Mouse (Mus musculus) frontal cortex, adult 2 months (tissue): ENCODE results near the gene Endod1. TPM values are rescaled to one million over a fixed set of nuclear protein-coding genes. Genes with fewer than 3 reads are reported as not detected.
"Not testable (repeated sequence)": the region's sequence is repeated elsewhere in the genome, so short reads cannot be mapped to it uniquely, and the experiment has no call there.

Experiments
- DNase-seq, 2 experiments: peaks; one replicate each; pipeline ENCODE4 v3.0.0; 2022; ENCODE audit warnings: low spot score in 1 of 2; ENCODE audit errors: extremely low spot score in 1 of 2
- polyA plus RNA-seq: library from polyadenylated mRNA; depleted of rRNA; stranded (reverse); fragments of >200 nt; gene quantifications from 2 replicates; pipeline ENCODE4 v1.2.3, GENCODE M21; 2012

The Endod1 gene
- polyA plus RNA-seq, 1 experiment = 39.5 TPM

DNA sequence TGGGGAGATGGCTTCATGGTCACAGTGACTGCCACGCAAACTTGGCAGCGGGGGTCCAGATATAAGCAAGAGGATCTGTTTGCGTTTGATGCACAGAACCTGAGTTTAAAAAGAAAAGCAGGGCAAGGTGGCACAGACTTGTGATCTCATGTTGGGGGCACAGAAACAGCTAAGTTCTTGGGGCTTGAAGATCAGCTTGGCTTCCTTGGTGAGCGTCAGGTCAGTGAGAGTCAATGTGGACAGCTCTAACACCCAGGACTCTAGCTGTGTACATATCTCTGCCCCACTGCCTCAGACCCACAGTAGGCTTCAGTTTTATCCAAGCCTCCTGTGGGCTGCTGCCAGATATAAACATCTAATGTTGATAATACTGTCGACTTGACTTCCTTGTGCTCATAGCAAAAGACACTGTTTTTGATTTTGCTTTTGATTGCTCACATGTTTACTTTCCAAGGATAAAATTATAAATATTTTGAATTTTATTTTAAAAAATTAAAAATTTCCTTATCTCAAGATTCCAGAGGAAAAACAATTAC lies 1.0 kb upstream of the Endod1 start:
- DNase-seq = no peak

DNA sequence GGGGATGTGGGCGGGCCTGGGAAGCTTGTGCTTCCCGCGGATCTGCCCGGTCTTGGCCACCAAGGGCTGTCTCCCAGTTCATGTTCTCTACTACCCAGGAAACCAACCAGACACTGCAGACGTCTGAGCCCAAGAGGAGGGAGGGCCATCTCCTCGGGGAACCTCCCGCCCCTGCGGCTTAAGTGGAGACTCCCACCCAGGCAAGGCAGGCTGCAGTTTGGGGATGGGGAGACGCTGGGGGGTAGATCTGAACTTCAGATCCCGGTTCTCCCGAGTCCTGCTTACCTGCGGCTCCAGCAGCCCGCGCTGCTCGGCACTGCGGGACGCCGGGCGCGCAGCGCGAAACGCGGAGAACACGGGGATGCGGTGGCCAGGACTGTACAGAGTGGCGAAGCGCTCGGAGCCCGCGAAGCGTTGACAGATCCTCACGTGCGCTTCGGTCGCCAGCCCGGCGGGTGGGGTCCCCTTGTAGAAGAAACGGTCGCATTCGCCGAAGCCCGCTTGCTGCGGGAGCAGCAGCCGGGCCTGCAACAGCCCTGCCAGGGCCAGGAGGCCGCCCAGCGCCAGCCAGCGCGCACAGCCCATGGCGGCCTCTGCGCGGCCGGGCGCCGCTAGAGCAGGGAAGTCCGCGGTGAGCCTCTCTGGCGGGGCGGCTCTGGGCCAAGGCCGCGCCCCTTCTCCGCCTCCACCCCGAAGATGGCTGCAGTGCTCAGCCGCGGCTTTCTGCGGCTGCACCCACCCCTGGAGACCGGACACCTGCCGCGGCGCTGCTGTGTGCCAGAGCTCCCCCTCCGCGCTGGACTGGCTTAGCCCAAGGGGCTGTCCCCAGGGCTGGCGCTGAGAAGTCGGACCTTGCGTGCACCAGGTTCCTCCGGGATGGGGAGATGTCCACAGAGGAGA lies 671 bp downstream of the Endod1 start:
- DNase-seq = peak; percentile 59 to 81

DNA sequence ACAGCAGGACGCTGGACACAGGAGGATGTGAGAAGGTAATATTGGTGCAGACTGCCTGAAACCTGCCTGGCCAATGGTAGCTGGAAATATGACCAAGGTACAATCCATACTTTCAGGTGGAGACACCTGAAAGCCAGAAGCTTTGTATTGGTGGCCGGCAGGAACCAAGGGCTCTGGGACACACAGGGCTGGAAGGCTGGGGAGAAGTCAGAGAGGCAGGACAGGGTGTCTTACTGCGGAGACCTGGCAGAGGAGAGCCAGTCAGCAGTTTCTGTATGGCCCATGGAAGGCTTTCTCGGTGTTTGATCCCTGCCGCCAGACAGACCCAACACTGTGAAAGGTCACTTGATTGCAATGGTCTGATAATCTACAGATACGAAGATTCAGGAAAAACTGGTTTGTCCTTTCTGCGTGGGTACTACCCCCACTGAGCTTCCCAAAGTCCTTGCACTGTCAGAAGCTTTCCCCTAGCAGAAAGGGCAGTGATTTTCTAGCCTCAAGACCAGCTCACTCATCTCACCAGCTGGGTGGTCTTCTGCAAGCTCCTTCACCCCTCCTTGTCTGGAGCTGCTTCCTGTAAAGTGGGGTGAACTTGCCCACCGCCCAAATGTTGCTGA lies 1.4 kb downstream of the Endod1 start:
- DNase-seq = no peak

DNA sequence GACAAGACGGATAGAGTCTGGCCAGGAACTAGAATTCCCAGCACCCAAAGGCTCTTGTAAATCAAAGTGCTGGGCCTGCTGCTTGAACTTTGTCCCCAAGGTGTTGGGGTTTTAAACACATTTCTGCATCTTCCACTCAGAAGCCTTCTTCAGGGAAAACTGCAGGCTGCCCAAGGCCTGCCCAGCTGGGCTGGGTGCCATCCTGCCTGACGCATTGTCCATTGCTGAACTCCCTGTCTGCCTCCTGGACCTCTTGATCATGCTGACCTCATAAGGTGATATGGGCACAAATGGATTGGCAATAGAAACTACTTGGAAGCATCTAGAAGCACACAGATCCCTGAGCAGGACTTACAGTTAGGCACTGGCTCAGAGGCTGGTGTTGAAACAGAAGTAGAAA lies 3.2 kb downstream of the Endod1 start:
- no peak for DNase-seq

GRCm38 (mm10) chr9:14376149-14376548 lies 5.2 kb downstream of the Endod1 start:
- DNase-seq = peak in 1 of 2 experiments; percentile 22

DNA sequence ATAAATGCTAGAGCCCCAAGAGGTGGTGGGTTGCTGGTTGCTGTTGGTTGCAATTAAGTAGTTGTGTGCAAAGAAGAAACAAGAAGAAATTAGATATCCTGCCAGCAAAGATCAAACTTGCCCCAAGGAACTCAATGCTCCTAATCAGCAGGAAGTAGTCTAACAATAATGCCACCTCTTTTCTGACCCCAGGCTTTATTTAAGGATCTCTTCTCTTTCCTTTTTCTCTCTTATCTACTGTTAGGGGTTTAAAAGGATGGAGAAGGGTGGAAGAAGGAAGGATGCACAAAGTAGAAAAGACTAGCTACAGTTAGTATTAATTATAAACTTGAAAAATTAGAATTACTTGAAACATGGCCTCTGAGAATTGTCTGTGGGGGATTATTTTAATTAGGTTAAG lies 8.9 kb downstream of the Endod1 start:
- no peak for DNase-seq

DNA sequence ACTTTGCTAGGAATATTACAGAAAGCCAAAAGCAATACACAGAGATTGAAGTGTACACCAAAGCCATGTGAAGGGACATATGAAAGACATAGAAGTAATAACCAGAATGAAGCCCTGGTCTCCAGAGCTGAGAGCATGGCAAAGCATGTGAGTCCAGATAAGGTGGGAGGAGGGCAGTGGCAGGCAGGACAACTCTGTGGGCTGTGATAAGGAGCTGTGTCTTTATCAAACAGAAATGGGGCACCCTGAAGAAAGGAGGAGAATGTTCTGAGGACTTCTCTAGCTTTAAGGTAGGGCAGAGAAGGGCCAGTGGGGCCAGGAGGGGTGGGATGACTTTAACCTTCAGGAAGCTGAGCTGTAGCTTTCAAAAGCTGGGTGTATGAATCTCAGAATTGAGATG lies 12.0 kb downstream of the Endod1 start:
- DNase-seq = no peak

DNA sequence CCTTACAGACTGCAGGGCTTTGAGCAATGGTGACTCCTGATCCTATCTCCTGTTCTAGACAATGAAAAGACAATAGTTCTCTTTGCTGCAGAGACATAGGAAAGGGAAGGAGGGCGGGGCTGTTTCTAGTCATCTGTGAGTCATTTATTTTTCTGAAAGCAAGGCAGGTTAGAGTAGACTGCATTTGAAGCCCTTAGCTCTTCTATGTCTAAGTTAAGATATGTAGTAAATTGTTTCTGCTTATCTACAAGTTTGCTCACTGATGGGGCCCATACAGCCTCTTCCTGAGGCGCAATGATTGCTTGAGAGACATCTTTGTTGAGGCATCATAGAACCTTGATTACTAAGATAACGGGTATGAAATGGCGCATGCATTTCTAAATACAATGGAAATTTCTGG lies 13.5 kb downstream of the Endod1 start:
- DNase-seq = no peak

GRCm38 (mm10) chr9:14365481-14366125 lies 15.7 kb downstream of the Endod1 start:
- DNase-seq = no peak

GRCm38 (mm10) chr9:14364719-14365118 lies 16.6 kb downstream of the Endod1 start:
- no peak for DNase-seq

GRCm38 (mm10) chr9:14363540-14363939 lies 17.8 kb downstream of the Endod1 start:
- no peak for DNase-seq

DNA sequence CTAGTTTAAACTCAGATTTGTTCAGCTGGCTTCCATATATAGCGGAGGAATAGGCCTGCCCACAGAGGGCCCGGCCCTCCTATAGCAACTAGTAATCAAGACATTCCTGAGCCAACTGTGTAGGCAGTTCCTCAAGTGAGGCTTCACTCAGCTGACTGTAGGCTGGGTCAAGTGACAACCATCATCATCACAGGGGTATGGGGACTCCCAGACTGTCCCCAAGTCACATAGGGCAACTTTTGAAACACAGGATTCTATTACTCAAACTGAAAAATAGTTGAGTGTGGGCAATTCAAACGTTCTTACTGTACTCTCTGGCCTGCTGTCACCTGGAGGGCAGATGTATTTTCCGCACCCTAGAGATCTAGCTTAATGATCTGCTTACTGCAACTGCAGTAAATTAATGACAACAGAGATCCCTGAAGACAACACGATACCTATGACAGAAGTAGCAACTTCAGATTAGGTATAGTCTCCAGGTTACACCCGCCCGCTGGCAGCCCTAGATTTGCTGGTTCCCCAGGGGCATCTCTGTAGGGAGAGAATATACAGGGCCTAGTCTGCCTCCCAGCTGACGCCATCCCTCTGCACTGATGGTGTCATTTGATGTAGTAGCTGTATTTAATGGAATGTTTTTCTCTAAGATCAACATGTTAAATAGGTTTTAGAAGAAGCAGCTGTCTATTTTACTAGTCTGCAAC lies 19.1 kb downstream of the Endod1 start:
- DNase-seq = no peak

- no peak for DNase-seq
These were observed 24.3 kb downstream of the Endod1 start for GRCm38 (mm10) chr9:14357033-14357432.

- no peak for DNase-seq
These were observed 26.5 kb downstream of the Endod1 start for GRCm38 (mm10) chr9:14354852-14355251.

DNA sequence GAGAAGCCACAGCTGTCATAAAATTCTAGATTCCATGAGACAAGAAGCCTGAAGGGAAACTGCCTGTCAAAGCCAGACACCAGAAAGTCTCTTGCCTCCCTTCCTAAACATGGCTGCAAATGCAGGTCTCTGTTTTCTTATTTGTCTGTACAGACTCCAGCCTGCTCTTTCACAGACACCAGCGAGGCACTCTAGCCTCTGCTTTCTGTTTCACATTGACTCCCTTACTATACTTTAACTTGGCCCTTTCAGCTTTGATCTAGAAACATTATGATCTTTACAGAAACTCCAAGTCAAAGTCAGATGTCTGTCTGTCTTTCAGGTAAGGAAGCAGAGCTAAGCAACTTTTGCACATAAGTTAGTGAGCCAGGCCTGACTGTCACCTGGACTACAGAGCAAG lies 29.0 kb downstream of the Endod1 start:
- no peak for DNase-seq

DNA sequence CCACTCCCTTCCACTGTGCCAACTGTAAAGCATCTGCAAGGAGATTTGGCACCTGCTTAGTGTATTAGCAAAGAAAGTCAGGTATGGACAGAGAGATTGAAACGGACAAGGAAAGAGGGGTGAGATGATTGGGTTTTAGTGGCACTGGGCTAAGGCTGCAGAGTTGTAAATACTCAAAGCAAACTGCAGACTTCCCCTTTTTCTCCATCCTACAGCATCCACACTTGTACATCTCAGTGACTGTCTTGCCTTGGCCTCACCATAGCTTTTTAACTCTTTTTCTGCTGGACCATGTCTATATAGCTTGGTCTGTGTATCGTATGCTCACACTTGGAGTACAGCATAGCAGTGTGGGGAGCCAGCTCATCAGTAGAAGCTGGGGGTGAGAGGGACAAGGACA lies 30.5 kb downstream of the Endod1 start:
- DNase-seq = no peak

- DNase-seq = no peak
These were observed 31.9 kb downstream of the Endod1 start for GRCm38 (mm10) chr9:14349380-14349779.

GRCm38 (mm10) chr9:14348416-14348815 lies 32.9 kb downstream of the Endod1 start:
- DNase-seq = peak in 1 of 2 experiments; percentile 38

GRCm38 (mm10) chr9:14345866-14346265 lies 35.4 kb downstream of the Endod1 start:
- not testable (repeated sequence) for DNase-seq

DNA sequence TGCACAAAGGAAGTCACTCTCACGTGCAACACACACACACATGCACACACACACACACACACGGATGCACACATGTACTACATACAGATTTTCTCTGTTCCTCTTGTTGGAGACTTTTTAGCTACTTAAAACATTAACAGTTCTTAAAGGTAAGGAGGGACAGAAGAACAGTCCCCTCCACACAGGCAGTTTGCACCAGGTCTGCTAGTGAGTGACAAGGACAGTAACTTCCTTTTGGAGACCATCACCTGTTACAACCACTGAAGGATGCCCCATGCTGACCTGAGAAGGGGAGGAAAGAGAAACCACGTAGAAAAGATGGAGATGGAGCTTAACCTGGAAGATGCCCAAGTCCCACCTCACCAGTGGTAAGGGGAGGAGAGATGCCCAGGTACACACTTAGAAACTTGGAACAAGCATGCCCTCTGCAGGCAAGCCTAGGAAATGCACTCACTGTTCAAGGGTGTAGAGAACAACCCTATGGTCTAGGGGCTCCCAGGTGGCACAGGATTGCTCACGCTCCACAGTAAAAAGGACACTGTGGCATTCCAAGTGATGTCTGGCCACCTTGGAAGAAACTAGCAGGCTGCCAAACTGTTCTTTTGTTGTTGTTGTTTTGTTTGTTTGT lies 39.2 kb downstream of the Endod1 start:
- peak; percentile 53 to 86 for DNase-seq
